ENCODE assay signal across 18 mouse cellular contexts in genomic region chr3:36754358-36754950, GRCm38 (mm10).
DNase-seq lines count a peak whose midpoint lies in the region; ATAC-seq and TF ChIP-seq lines count a peak whose summit lies in the region.
"Had no signal": no experiment of that assay in that cellular context is flagged by ENCODE, and none has a peak within 500 bp of the region (broad histone marks: within the 10 kb centered on the region; RNA-seq: fewer than 3 reads in every experiment).

No protein-coding gene starts in this region.

- DNase-seq in gastrocnemius, adult 18-20 months (ENCODE audit: low spot score): peak; percentile 8
- DNase-seq in gastrocnemius, postnatal 10 days: no peak
- DNase-seq in kidney, adult 2 months: peak; percentile 28
- peak; percentile 22 for DNase-seq in lung, postnatal 0 days (ENCODE audit: low spot score)
- no peak for DNase-seq in cerebellum, postnatal 25 days
- DNase-seq: B cell, adult 2 months; cerebellum, adult 2 months; right cerebral cortex, postnatal 4 days; thymus, adult 18-20 months had no signal

- no peak for ATAC-seq in kidney, embryonic 14.5 days (ENCODE audit: low FRiP score, low TSS enrichment)
- ATAC-seq in lung, postnatal 0 days: peak; percentile 69
- no peak for ATAC-seq in monocyte, adult 5-6 weeks (replicated peaks; ENCODE audit: insufficient number of reproducible peaks, low FRiP score, low TSS enrichment, poor library complexity, severe bottlenecking)
- ATAC-seq: intestine, embryonic 15.5 days had no signal

- H3K4me2 ChIP-seq in kidney, embryonic 14.5 days (replicated peaks; ENCODE audit: low read depth, low read length): no peak overlapping the region
- H3K4me2 ChIP-seq in lung, postnatal 0 days (replicated peaks; ENCODE audit: low read depth, low read length): no peak overlapping the region
- H3K4me2 ChIP-seq: heart, embryonic 13.5 days; hindbrain, embryonic 13.5 days; intestine, embryonic 15.5 days; neural tube, embryonic 15.5 days had no signal

- peaks cover 4% of the 10 kb centered on the region for H3K9me3 ChIP-seq in kidney, embryonic 14.5 days (ENCODE audit: control insufficient read depth, low read length)
- no peaks in the 10 kb centered on the region for H3K9me3 ChIP-seq in lung, postnatal 0 days (ENCODE audit: low read length)
- H3K9me3 ChIP-seq: heart, embryonic 13.5 days; hindbrain, embryonic 13.5 days; intestine, embryonic 15.5 days; neural tube, embryonic 15.5 days had no signal

- peak; percentile 16; the same call in 1 of the 2 replicates for TF ChIP-seq EP300 in lung, postnatal 0 days (IDR thresholded peaks at IDR 0.05)

- no peak for TF ChIP-seq POLR2A in kidney, adult 2 months (IDR thresholded peaks at IDR 0.05; ENCODE audit: low read depth, low read length)

- no peak overlapping the region for H3K9ac ChIP-seq in kidney, embryonic 14.5 days (ENCODE audit: low read depth, low read length)
- H3K9ac ChIP-seq in lung, postnatal 0 days (replicated peaks; ENCODE audit: low read depth): no peak overlapping the region
- H3K9ac ChIP-seq: heart, embryonic 13.5 days; hindbrain, embryonic 13.5 days; intestine, embryonic 15.5 days; liver, embryonic 14.5 days; neural tube, embryonic 15.5 days had no signal

- no peak for TF ChIP-seq CTCF in kidney, adult 2 months (conservative IDR thresholded peaks at IDR 0.05; ENCODE audit: insufficient read depth, insufficient read length, low read depth, low read length)
- TF ChIP-seq CTCF in lung, postnatal 0 days (IDR thresholded peaks at IDR 0.05): no peak

- no peaks in the 10 kb centered on the region for H3K36me3 ChIP-seq in kidney, adult 2 months (ENCODE audit: control insufficient read depth, insufficient read depth, low read length)
- no peaks in the 10 kb centered on the region for H3K36me3 ChIP-seq in kidney, embryonic 14.5 days (ENCODE audit: control insufficient read depth, insufficient read depth, low read length)
- H3K36me3 ChIP-seq in lung, postnatal 0 days (ENCODE audit: insufficient read depth, low read length): no peaks in the 10 kb centered on the region
- H3K36me3 ChIP-seq: heart, embryonic 13.5 days; hindbrain, embryonic 13.5 days; intestine, embryonic 15.5 days; neural tube, embryonic 15.5 days had no signal

- H3K4me3 ChIP-seq in kidney, adult 2 months (ENCODE audit: insufficient read depth, low read depth, low read length): no peak overlapping the region
- H3K4me3 ChIP-seq in kidney, embryonic 14.5 days (ENCODE audit: low read length): no peak overlapping the region
- H3K4me3 ChIP-seq in brown adipose tissue, adult 24 weeks (ENCODE audit: insufficient read depth, low read depth, low read length): no peak overlapping the region
- no peak overlapping the region for H3K4me3 ChIP-seq in lung, postnatal 0 days (ENCODE audit: low read depth, low read length)
- H3K4me3 ChIP-seq: heart, embryonic 13.5 days; hindbrain, embryonic 13.5 days; intestine, embryonic 15.5 days; left cerebral cortex, adult 2 months; neural tube, embryonic 15.5 days had no signal

- H3K4me1 ChIP-seq in kidney, adult 2 months (ENCODE audit: control insufficient read depth, insufficient read depth, low read length): no peaks in the 10 kb centered on the region
- no peaks in the 10 kb centered on the region for H3K4me1 ChIP-seq in kidney, embryonic 14.5 days (ENCODE audit: control insufficient read depth, insufficient read depth, low read length)
- no peaks in the 10 kb centered on the region for H3K4me1 ChIP-seq in brown adipose tissue, adult 24 weeks (ENCODE audit: control insufficient read depth, insufficient read depth, insufficient read length, low read length)
- peaks cover 4% of the 10 kb centered on the region; the same call in 1 of the 2 replicates for H3K4me1 ChIP-seq in lung, postnatal 0 days (ENCODE audit: insufficient read depth, low read depth, low read length)
- H3K4me1 ChIP-seq: hindbrain, embryonic 13.5 days; intestine, embryonic 15.5 days; neural tube, embryonic 15.5 days had no signal

- no peaks in the 10 kb centered on the region for H3K27me3 ChIP-seq in kidney, adult 2 months (replicated peaks; ENCODE audit: control insufficient read depth, insufficient read depth, low read length)
- no peaks in the 10 kb centered on the region for H3K27me3 ChIP-seq in kidney, embryonic 14.5 days (ENCODE audit: control insufficient read depth, insufficient read depth, low read length)
- no peaks in the 10 kb centered on the region for H3K27me3 ChIP-seq in lung, postnatal 0 days (replicated peaks; ENCODE audit: insufficient read depth, low read length)
- H3K27me3 ChIP-seq: heart, embryonic 13.5 days; hindbrain, embryonic 13.5 days; intestine, embryonic 15.5 days; neural tube, embryonic 15.5 days had no signal

- 61% methylated on average over 7 of the region's 7 CpGs for WGBS in kidney, adult 2 months
- 60% methylated on average over 7 of the region's 7 CpGs for WGBS in kidney, embryonic 14.5 days
- WGBS in lung, postnatal 0 days: 48% methylated on average over 7 of the region's 7 CpGs

- no peak overlapping the region for H3K27ac ChIP-seq in kidney, adult 2 months (ENCODE audit: insufficient read depth, low read depth, low read length)
- no peak overlapping the region for H3K27ac ChIP-seq in kidney, embryonic 14.5 days (ENCODE audit: low read depth, low read length)
- H3K27ac ChIP-seq in brown adipose tissue, adult 24 weeks (replicated peaks; ENCODE audit: low read depth, low read length): peak overlapping the region; percentile 48
- H3K27ac ChIP-seq in lung, postnatal 0 days (ENCODE audit: low read length): no peak overlapping the region
- H3K27ac ChIP-seq: heart, embryonic 13.5 days; hindbrain, embryonic 13.5 days; intestine, embryonic 15.5 days; left cerebral cortex, adult 2 months; liver, embryonic 14.5 days; neural tube, embryonic 15.5 days had no signal

Comparison
In these comparisons a context has a peak if more than half of its experiments do, and no peak if none do; other contexts are left out.
1. DNase-seq: peak in gastrocnemius, adult 18-20 months (single experiment), kidney, adult 2 months (single experiment) and lung, postnatal 0 days (single experiment); none in gastrocnemius, postnatal 10 days (single experiment) and cerebellum, postnatal 25 days (0 of 2).